Mouse (Mus musculus) frontal cortex, postnatal 14 days (tissue): ENCODE results near the gene Lhpp.

ENCODE experiments used
- DNase-seq, 2 experiments: peaks; one replicate each; pipeline ENCODE4 v3.0.0; 2022; ENCODE audit warnings: low spot score in 2 of 2

The Lhpp gene

GRCm38 (mm10) chr7:132738844-132739243 is 128.4 kb downstream of the Lhpp start:
- DNase-seq, result no peak

GRCm38 (mm10) chr7:132739829-132740228 is 129.4 kb downstream of the Lhpp start:
- DNase-seq, result no peak

GRCm38 (mm10) chr7:132742912-132743311 is 132.5 kb downstream of the Lhpp start:
- DNase-seq, result no peak

DNA sequence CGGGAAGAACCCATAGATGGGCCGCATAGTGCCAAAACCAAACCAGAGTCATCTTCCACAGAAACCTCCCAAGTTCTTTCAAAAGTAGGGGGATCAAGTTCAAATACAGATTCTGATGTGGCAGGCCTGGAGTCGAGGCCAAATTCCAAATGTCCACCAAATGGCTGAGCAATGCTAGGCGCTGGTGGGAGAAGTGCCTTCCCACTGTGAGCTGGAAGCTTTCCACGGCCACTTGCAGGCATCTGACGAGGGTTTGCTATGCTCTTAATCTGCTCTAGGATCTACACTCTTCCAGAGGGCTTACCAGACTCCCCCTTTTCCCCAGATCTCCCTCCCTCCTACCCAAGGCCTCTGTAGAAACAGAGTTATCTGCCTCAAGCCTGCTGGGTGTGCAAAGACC is 136.7 kb downstream of the Lhpp start:
- DNase-seq, result no peak

DNA sequence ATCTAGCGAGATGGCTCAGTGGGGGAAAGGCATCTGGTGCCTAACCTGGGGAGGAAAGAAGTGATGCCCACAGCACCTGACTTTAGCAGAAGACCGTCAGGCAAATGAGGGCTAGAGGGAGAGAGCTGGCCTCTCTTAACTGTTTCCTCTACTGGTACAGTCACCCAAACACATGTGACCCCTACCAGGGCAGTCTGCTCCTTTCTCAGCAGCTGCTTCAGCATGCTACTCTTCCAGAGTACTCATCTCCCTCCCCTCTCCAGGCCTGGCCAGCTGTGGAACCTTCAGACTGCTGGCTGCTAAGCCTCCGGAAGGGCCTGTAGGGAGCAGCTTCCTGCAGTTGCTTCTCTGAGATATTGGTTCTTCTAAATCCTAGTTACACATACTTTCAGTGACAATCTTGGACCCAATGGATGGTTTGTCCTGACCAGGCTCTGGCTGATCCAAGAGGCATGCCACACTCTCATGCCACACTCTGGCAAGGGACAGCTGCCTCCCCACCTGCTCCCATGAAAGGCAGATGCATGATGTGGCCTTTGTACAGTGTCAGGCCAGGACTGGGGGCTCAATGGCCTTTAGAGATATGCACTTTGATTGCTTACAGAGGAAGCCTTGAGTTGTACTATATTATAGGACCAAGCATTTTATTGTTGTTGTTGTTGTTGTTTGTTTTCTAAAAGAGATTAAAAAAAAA is 137.8 kb downstream of the Lhpp start:
- no peak for DNase-seq

DNA sequence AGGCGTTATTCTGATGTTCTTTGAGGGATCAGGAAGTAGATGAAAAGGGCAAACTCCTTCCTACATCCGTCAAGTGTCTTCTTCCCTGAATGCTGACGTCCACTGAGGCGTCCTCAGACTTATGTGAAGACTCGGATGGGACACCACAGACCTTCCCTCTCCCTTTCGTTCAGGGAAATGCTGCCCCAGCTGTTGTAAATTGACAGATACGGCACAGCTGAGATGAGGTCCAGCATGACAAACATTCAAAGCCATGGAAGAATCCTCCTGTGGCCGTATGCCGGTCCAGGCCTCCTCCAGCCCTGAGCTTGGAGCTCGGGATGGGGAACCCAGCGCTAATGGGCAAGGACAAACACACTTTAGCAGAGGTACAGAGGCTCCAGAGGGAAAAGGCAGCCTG is 139.1 kb downstream of the Lhpp start:
- DNase-seq, result no peak

DNA sequence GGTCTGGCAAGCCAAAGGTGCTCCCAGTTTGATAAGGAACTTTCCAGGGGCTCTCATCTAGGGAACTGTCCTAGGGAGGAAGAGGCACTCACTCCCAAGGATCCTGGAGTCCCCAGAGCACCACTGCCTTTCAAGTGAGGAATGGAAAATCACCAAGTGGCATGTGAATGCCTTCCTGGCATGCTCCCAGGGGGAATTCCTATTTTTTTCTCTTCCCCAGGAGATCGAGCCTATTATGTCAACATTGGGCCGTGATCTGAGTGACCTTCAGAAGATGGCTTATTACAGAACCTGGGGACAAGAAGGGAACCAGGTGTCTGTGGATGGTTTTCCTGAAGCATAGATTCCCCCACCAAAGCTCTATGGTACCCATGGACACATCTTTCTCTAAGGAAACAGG is 141.3 kb downstream of the Lhpp start:
- no peak for DNase-seq

DNA sequence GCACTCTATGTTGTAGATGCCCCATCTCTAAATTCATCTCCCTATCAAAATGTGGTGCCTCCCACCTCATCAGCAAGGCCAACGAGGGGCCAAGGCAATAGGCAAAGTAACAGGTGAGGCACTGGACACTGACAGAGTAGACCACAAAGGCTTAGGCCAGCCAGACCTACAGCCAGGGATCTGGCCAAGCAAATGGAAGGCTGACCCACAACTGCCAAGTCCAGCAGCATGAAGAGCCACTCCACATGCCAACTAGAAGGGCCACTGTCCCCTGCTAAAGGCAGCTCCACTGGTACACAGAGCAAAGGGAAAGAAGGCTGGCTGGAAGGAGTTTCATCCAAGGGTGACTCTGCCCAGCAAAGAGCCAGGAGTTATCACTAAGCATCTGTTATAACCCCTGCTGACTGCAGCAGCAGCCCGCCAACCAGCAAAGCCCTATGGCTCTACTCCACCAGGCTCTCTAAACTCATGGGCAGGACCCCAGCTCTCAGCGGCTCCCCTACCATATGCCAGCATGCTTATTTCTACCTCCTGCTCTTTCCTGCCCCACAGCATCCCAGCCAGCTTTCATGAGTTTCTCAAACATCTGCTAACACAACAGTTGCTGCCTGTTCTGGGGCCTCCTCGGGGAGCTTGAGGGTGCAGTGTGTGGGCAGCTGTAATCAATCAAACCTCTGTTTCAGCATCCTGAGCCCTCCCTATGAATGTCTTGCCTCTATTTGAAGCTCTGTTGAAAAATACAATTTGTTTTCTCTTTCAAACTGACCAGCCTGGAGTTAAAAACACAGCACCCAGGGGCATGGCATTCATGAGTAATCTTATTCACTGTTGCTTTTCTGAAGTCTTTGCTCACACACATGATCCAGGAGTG is 143.3 kb downstream of the Lhpp start:
- no peak for DNase-seq

DNA sequence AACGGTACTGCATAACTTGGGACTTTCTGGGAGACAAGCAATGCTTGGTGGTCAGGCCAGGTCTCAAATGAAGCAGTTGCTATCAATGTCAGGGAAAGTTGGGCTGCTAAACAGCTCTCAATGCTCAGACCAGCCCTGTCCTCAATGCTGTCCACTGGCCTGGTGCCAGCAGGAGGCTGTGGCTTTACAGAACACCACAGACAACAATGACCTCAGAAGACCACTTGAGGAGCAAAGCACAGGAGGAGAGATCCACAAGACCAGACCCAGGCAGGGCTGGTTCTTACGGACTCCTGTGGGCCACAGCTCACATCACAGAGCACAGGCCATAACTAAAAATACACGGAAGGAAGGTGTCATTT is 143.9 kb downstream of the Lhpp start:
- DNase-seq, result no peak
